Mouse (Mus musculus) cerebellum, adult 2 months (tissue): Measurements from ENCODE around the gene Zbtb25.

Experiments
- CTCF ChIP-seq: fragments of 200-500 bp; IDR thresholded peaks from 2 replicates; pipeline ENCODE4 v1.5.1; 2011; ENCODE audit warnings: low read depth, mild to moderate bottlenecking, control low read depth, low read length, moderate library complexity, borderline replicate concordance; ENCODE audit not compliant: insufficient read depth
- POLR2A ChIP-seq: fragments of 200-500 bp; IDR thresholded peaks from 2 replicates; pipeline ENCODE4 v1.6.1; 2011; ENCODE audit warnings: low read length, control low read depth, borderline replicate concordance; ENCODE audit not compliant: insufficient read depth

GRCm38 (mm10) chr12:76360868-76361267 lies 8.5 kb downstream of the Zbtb25 start:
- TF ChIP-seq CTCF (no peak), POLR2A (no peak)
